Mouse (Mus musculus) limb, embryonic 10.5 days (tissue): ENCODE data around the gene Mmab. TPM values are rescaled to one million over a fixed set of nuclear protein-coding genes. Genes with fewer than 3 reads are reported as not detected.

Experiments
- DNase-seq: peaks from one replicate; pipeline ENCODE4 v3.0.0-alpha.2; 2017; ENCODE audit warnings: low spot score
- H3K27ac ChIP-seq: fragments of 300-500 bp; sonication (generic); 2 replicates; pipeline ENCODE4 v1.5.1; 2016; ENCODE audit warnings: mild to moderate bottlenecking
- H3K27me3 ChIP-seq: fragments of 300-500 bp; sonication (generic); 2 replicates; pipeline ENCODE4 v1.6.1; 2016; ENCODE audit warnings: low read depth, mild to moderate bottlenecking; ENCODE audit not compliant: poor library complexity, severe bottlenecking
- H3K36me3 ChIP-seq: fragments of 300-500 bp; sonication (generic); 2 replicates; pipeline ENCODE4 v1.6.1; 2016; ENCODE audit warnings: mild to moderate bottlenecking, moderate library complexity
- H3K4me1 ChIP-seq: fragments of 300-500 bp; sonication (generic); 2 replicates; pipeline ENCODE4 v1.6.1; 2016
- H3K4me3 ChIP-seq: fragments of 300-500 bp; sonication (generic); 2 replicates; pipeline ENCODE4 v1.5.1; 2016; ENCODE audit warnings: mild to moderate bottlenecking, moderate library complexity
- H3K9me3 ChIP-seq: fragments of 300-500 bp; sonication (generic); replicated peaks from 2 replicates; pipeline ENCODE4 v1.6.1; 2016; ENCODE audit warnings: mild to moderate bottlenecking
- WGBS: fragments of 180-500 bp; shearing (Covaris S2); methylation state at CpG from one replicate; pipeline ENCODE4 v1.1.7; 2016; 5-methylcytosine and 5-hydroxymethylcytosine counted together
- polyA plus RNA-seq: library from polyadenylated mRNA; unstranded; fragments of >200 nt; fragmentation: Nextera tagmentation; extraction: Ambion mirVana; gene quantifications from 2 replicates; pipeline ENCODE4 v1.2.1, GENCODE M21; 2016

Gene Mmab
- polyA plus RNA-seq, 1 experiment from 2014 or later = 34.7 TPM

DNA sequence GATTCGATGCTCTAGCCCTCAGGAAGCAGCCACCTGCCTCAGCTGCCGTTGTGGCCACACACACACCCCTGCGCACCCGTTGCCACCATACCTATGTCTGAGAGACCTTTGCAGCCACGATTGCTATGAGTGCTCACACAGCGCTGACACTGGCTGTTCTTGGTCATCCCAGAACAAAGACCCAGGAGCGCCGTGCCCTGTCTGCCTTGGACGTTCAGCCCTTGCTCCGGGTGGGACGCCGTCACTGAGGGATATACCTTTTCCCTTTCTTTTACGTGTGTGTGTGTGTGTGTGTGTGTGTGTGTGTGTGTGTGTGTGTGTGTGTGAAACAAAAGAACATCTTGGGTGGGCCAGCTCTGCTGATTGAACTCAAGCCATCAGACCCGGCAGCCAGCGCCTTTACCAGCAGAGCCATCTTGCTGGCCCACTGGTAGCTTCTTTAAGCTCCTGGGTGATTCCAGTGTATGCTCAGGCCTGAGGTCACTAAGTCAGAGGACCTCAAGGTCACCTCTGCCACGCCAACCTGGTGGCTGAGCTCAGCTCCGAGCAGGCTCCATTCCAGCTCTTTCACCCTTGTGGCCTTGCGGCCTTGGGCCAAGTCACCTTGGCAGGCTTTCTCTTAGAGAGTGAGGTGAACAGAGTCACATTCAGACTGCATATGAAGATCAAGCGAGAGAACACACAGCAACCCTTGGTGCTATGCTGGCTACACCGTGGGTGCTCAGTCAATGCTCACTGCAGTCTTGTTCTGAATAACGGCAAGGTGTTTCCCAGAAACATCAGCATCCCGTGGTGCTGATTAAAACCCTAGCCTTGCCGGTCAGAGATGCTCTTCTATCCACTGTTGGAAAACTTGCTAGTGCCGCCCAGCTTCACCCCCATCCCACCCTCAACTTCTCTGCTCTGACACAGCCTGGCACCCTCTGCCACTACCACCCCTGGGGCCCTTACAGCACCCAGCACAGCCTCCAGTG, 18.5 kb upstream of the Mmab start:
- Histone ChIP-seq H3K4me1 (peaks cover 63% of the 10 kb centered on the region), H3K27ac (peak overlapping the region; percentile 50)

GRCm38 (mm10) chr5:114461238-114461637, 17.4 kb upstream of the Mmab start:
- peak overlapping the region; percentile 47 for H3K27ac ChIP-seq

More for the DNA sequence above, 18.5 kb upstream of the Mmab start:
- 86% methylated on average over 24 of the region's 24 CpGs for WGBS
- no peak for DNase-seq
- H3K36me3 ChIP-seq = no peaks in the 10 kb centered on the region
- no peaks in the 10 kb centered on the region for H3K9me3 ChIP-seq
- H3K27me3 ChIP-seq = peaks cover 28% of the 10 kb centered on the region; the same call in 1 of the 2 replicates
- H3K4me3 ChIP-seq = no peak overlapping the region

GRCm38 (mm10) chr5:114456995-114457605, 13.2 kb upstream of the Mmab start:
- Histone ChIP-seq H3K36me3 (peaks cover 43% of the 10 kb centered on the region), H3K4me1 (peaks cover 36% of the 10 kb centered on the region), H3K4me3 (no peak overlapping the region), H3K27ac (no peak overlapping the region), H3K9me3 (no peaks in the 10 kb centered on the region), H3K27me3 (0 out of 2 replicates have a peak, but pooled peaks cover 6% of the 10 kb centered on the region)
- no peak for DNase-seq
- 86% methylated on average over 16 of the region's 16 CpGs for WGBS

More at GRCm38 (mm10) chr5:114461238-114461637, 17.4 kb upstream of the Mmab start:
- H3K9me3 ChIP-seq = no peaks in the 10 kb centered on the region
- 2% methylated on average over 7 of the region's 7 CpGs for WGBS
- H3K4me3 ChIP-seq = no peak overlapping the region
- peak; percentile 91 for DNase-seq
- H3K27me3 ChIP-seq = peaks cover 25% of the 10 kb centered on the region; the same call in 1 of the 2 replicates
- peaks cover 4% of the 10 kb centered on the region; the same call in 1 of the 2 replicates for H3K36me3 ChIP-seq
- H3K4me1 ChIP-seq = peaks cover 52% of the 10 kb centered on the region

DNA sequence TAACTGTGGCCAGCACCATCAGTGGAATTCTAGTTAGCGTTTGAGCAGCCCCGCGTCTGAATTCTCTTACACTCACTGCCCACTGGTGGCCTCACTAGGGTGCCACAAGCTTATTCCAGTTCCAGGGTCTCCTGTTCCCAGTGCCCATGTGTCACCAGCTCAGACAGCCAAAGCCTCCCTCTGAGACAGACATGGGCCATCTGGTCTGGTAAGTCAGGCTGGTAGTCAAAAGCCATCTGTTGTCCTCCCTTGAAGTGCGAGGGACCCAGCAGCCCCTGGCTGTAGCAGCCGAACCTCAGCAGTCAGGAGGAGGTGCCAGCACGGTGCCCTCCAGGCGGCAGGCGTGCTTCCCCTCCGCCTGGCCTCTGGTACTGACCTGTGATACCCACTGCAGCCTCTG, 12.4 kb upstream of the Mmab start:
- H3K4me3 ChIP-seq = no peak overlapping the region
- H3K36me3 ChIP-seq = peaks cover 51% of the 10 kb centered on the region
- H3K4me1 ChIP-seq = peaks cover 28% of the 10 kb centered on the region
- no peaks in the 10 kb centered on the region for H3K9me3 ChIP-seq
- H3K27me3 ChIP-seq = 0 out of 2 replicates have a peak, but pooled peaks cover 4% of the 10 kb centered on the region
- DNase-seq = no peak
- WGBS = 76% methylated on average over 9 of the region's 9 CpGs
- H3K27ac ChIP-seq = no peak overlapping the region

DNA sequence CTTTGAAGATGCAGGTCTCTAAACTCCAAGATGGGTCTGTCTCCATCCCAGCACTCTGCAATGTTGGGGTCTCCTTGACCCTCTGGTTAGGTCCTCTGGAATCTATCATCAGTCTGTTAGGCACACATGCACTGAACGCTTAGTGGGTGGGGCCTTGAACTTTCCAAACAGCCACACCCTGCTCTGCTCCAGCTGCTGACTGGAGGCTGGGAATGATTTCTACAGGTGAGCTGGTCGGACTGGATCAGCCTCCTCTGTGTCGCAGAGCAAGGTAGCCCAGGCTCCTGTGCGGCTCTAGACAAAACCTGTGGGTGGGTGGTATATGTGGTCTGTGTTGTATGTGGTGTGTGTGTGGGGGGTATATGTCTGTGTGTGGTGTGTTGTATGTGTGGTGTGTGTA, 5.2 kb upstream of the Mmab start:
- Histone ChIP-seq H3K4me3 (no peak overlapping the region), H3K27me3 (no peaks in the 10 kb centered on the region), H3K9me3 (no peaks in the 10 kb centered on the region), H3K27ac (no peak overlapping the region), H3K4me1 (peaks cover 10% of the 10 kb centered on the region), H3K36me3 (peaks cover 77% of the 10 kb centered on the region)
- DNase-seq = no peak
- 86% methylated on average over 4 of the region's 4 CpGs for WGBS

- peak overlapping the region; percentile 94 for H3K27ac ChIP-seq
- no peak for DNase-seq
- no peaks in the 10 kb centered on the region for H3K9me3 ChIP-seq
- H3K36me3 ChIP-seq = peaks cover 33% of the 10 kb centered on the region
- peak overlapping the region; percentile 77 for H3K4me3 ChIP-seq
- WGBS = under 1% methylated on average over 21 of the region's 21 CpGs
- H3K4me1 ChIP-seq = peaks cover 17% of the 10 kb centered on the region
- H3K27me3 ChIP-seq = no peaks in the 10 kb centered on the region
Measured at GRCm38 (mm10) chr5:114444368-114444692, 470 bp upstream of the Mmab start.

DNA sequence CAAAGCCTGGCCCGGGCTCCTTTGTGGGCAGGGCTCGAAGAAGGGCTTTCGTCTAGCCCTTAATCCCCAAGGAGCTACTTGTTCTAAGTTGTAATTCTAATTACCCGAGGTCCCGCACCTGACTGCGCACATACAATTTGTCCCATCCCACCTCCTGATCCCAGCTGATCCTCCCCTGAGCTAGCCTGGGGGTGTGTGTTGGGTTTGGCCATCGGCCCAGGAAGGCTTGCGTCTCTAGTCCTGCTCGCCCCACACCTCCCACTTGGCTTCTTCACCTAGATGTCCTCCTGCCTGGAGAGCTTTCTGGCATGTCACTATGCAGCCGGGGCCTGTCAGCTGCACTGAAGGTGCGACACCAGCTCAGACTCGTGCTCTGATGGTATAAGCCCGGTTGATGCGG, 8.3 kb downstream of the Mmab start:
- H3K27me3 ChIP-seq = no peaks in the 10 kb centered on the region
- H3K36me3 ChIP-seq = peaks cover 43% of the 10 kb centered on the region
- no peak overlapping the region for H3K4me3 ChIP-seq
- 94% methylated on average over 14 of the region's 14 CpGs for WGBS
- no peak for DNase-seq
- no peak overlapping the region for H3K27ac ChIP-seq
- H3K4me1 ChIP-seq = no peaks in the 10 kb centered on the region
- no peaks in the 10 kb centered on the region for H3K9me3 ChIP-seq

DNA sequence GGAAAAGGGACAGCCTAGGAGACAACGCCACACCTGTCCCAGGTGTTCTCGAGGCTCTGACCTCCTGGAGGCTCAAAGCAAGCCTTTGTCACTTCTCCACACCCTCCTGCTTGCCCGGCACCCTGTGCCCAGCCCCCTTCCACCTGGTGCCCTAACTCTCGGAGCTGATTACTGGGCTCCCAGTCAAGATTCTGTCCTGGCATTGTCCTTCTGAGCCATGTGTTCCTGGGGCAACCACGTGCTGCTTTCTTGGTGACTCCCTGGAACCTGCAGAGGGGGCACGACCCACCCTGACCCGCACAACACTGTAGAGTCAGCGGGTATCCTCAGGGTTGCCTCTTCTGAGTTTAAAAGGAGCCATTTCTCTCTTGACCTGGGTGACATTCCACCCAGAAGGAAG, 9.5 kb downstream of the Mmab start:
- Histone ChIP-seq H3K4me3 (no peak overlapping the region), H3K4me1 (peaks cover 1% of the 10 kb centered on the region), H3K27me3 (no peaks in the 10 kb centered on the region), H3K36me3 (peaks cover 43% of the 10 kb centered on the region), H3K9me3 (no peaks in the 10 kb centered on the region), H3K27ac (no peak overlapping the region)
- no peak for DNase-seq
- 92% methylated on average over 8 of the region's 8 CpGs for WGBS

DNA sequence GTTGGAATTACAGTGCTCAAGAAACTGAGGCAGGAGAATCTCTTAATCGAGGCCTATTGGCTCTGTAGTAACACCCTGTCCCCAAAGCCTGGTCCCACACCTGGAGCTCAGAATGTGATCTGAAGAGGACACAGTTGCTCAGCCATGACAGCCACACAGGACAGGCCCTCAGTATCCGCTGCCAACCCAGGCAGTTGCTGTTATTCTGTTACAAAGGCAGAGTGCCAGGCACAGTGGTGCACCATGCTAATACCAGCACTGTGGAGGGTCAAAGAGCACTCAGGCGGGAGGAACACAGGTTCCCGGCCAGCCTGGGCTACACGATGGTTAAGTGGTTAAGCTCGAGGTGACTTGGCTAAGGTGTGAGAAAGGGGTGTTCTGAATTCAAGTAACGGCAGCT, 14.1 kb downstream of the Mmab start:
- no peak overlapping the region for H3K27ac ChIP-seq

GRCm38 (mm10) chr5:114428621-114429020, 15.2 kb downstream of the Mmab start:
- Histone ChIP-seq H3K4me1 (peaks cover 13% of the 10 kb centered on the region), H3K27me3 (no peaks in the 10 kb centered on the region), H3K4me3 (no peak overlapping the region), H3K27ac (no peak overlapping the region), H3K36me3 (no peaks in the 10 kb centered on the region; the same call in 1 of the 2 replicates), H3K9me3 (no peaks in the 10 kb centered on the region)
- DNase-seq = no peak
- WGBS = 64% methylated on average over 18 of the region's 18 CpGs

More for the DNA sequence above, 14.1 kb downstream of the Mmab start:
- no peak for DNase-seq
- H3K27me3 ChIP-seq = no peaks in the 10 kb centered on the region
- WGBS = 90% methylated on average over 7 of the region's 7 CpGs
- H3K4me3 ChIP-seq = no peak overlapping the region
- H3K4me1 ChIP-seq = peaks cover 13% of the 10 kb centered on the region
- H3K9me3 ChIP-seq = no peaks in the 10 kb centered on the region
- H3K36me3 ChIP-seq = peaks cover 8% of the 10 kb centered on the region

GRCm38 (mm10) chr5:114426732-114427131, 17.1 kb downstream of the Mmab start:
- no peak overlapping the region for H3K27ac ChIP-seq
- 86% methylated on average over 6 of the region's 6 CpGs for WGBS
- peaks cover 4% of the 10 kb centered on the region for H3K36me3 ChIP-seq
- no peaks in the 10 kb centered on the region for H3K9me3 ChIP-seq
- H3K27me3 ChIP-seq = no peaks in the 10 kb centered on the region
- no peak overlapping the region for H3K4me3 ChIP-seq
- peaks cover 13% of the 10 kb centered on the region for H3K4me1 ChIP-seq
- DNase-seq = no peak

- Histone ChIP-seq H3K27ac (peak overlapping the region; percentile 7; the same call in 1 of the 2 replicates), H3K36me3 (peaks cover 32% of the 10 kb centered on the region), H3K4me1 (peaks cover 7% of the 10 kb centered on the region), H3K9me3 (no peaks in the 10 kb centered on the region), H3K4me3 (no peak overlapping the region), H3K27me3 (no peaks in the 10 kb centered on the region)
- no peak for DNase-seq
- 89% methylated on average over 5 of the region's 5 CpGs for WGBS
Measured at GRCm38 (mm10) chr5:114423961-114424360, 19.9 kb downstream of the Mmab start.

GRCm38 (mm10) chr5:114422591-114422990, 21.3 kb downstream of the Mmab start:
- no peaks in the 10 kb centered on the region for H3K27me3 ChIP-seq
- DNase-seq = no peak
- H3K4me1 ChIP-seq = no peaks in the 10 kb centered on the region
- 51% methylated on average over 5 of the region's 5 CpGs for WGBS
- no peak overlapping the region for H3K27ac ChIP-seq
- no peak overlapping the region for H3K4me3 ChIP-seq
- peaks cover 45% of the 10 kb centered on the region for H3K36me3 ChIP-seq
- no peaks in the 10 kb centered on the region for H3K9me3 ChIP-seq
